8 mouse cellular contexts compared by ENCODE assay signal in genomic region chr11:102285095-102285834, GRCm38 (mm10). TPM values are rescaled to one million over a fixed set of nuclear protein-coding genes. Genes with fewer than 3 reads are reported as not detected.
A peak's percentile ranks its signal among the peaks of the same experiment; 100 is the strongest.
DNase-seq lines count a peak whose midpoint lies in the region; ATAC-seq lines count a peak whose summit lies in the region.

No protein-coding gene starts in this region.

- H3K4me3 ChIP-seq in midbrain, embryonic 16.5 days (ENCODE audit: low read depth, low read length), result peak overlapping the region; percentile 60

- peak; percentile 57 for ATAC-seq in inflammation-experienced regulatory T-cells, adult 6 months
- peak; percentile 68 for ATAC-seq in midbrain, embryonic 16.5 days

- H3K9me3 ChIP-seq in midbrain, embryonic 16.5 days (replicated peaks; ENCODE audit: control insufficient read depth, low read length, poor library complexity, severe bottlenecking), result no peaks in the 10 kb centered on the region

- peaks cover 3% of the 10 kb centered on the region; the same call in 1 of the 2 replicates for H3K36me3 ChIP-seq in midbrain, embryonic 16.5 days (ENCODE audit: control insufficient read depth, insufficient read depth, low read length)

- peak overlapping the region; percentile 86 for H3K9ac ChIP-seq in midbrain, embryonic 16.5 days (ENCODE audit: low read depth, low read length)

- peak overlapping the region; percentile 80 for H3K27ac ChIP-seq in midbrain, embryonic 16.5 days (ENCODE audit: low read length)

- no peaks in the 10 kb centered on the region for H3K27me3 ChIP-seq in midbrain, embryonic 16.5 days (ENCODE audit: control insufficient read depth, insufficient read depth, low read depth, low read length)

- H3K4me2 ChIP-seq in midbrain, embryonic 16.5 days (ENCODE audit: low read length), result peak overlapping the region; percentile 86

- peaks cover 14% of the 10 kb centered on the region for H3K4me1 ChIP-seq in midbrain, embryonic 16.5 days (ENCODE audit: control insufficient read depth, insufficient read depth, low read length)

- DNase-seq in heart, adult 11 months, result peak; percentile 99
- DNase-seq in heart, postnatal 36 days, result no peak
- peak; percentile 62 to 79 for DNase-seq in urinary bladder, adult 18-20 months (ENCODE audit: low spot score in 2 of 2)
- DNase-seq in urinary bladder, postnatal 36 days (ENCODE audit: low spot score in 2 of 2), result no peak
- DNase-seq in cerebellum, postnatal 10 days, result no peak
- no peak for DNase-seq in right cerebral cortex, adult 18-20 months

- WGBS in midbrain, embryonic 16.5 days, result 4% methylated on average over 31 of the region's 31 CpGs

- intact Hi-C loops in heart, postnatal 36 days (cut with DNase I), result loop anchor here (1.0 kb wide), 1 partner anchor 10 kb away; no protein-coding TSS in a partner anchor

RNA-seq across cellular contexts. Expression of gene Tmub2, which starts 0.5 kb away (rescaled TPM):
- 10 to 100 TPM; 25.2 to 26.7 TPM for total RNA-seq in heart, postnatal 36 days (2021)
- polyA plus RNA-seq in inflammation-experienced regulatory T-cells, adult 6 months (2017; shearing (Covaris generic)), result 10 to 100 TPM; 43.1 to 61.2 (median 51.8) TPM
- polyA plus RNA-seq in midbrain, embryonic 16.5 days (2015; fragmentation: Nextera tagmentation; extraction: Ambion mirVana), result 72.8 and 78.5 TPM in 2 replicates

RNA-seq across cellular contexts. Expression of gene Atxn7l3, which starts 11.2 kb away (rescaled TPM):
- total RNA-seq in heart, postnatal 36 days (2021), result 10 to 100 TPM; 22.9 to 24.2 TPM
- 1 to 10 TPM; 6.5 to 8.0 (median 6.9) TPM for polyA plus RNA-seq in inflammation-experienced regulatory T-cells, adult 6 months (2017; shearing (Covaris generic))
- polyA plus RNA-seq in midbrain, embryonic 16.5 days (2015; fragmentation: Nextera tagmentation; extraction: Ambion mirVana), result 28.3 and 28.9 TPM in 2 replicates

RNA-seq across cellular contexts. Expression of gene Asb16, which starts 16.7 kb away (rescaled TPM):
- total RNA-seq in heart, postnatal 36 days (2021), result 1 to 10 TPM in 1 of 2 experiments, under 1 TPM in 1; 0.73 to 1.1 TPM
- not detected for polyA plus RNA-seq in inflammation-experienced regulatory T-cells, adult 6 months (2017; shearing (Covaris generic))
- polyA plus RNA-seq in midbrain, embryonic 16.5 days (2015; fragmentation: Nextera tagmentation; extraction: Ambion mirVana), result 0.07 and 0.10 TPM in 2 replicates

RNA-seq across cellular contexts. Expression of gene Ubtf, which starts 34.3 kb away (rescaled TPM):
- total RNA-seq in heart, postnatal 36 days (2021), result 10 to 100 TPM; 57.2 to 60.4 TPM
- 10 to 100 TPM; 42.5 to 45.0 (median 44.6) TPM for polyA plus RNA-seq in inflammation-experienced regulatory T-cells, adult 6 months (2017; shearing (Covaris generic))
- polyA plus RNA-seq in midbrain, embryonic 16.5 days (2015; fragmentation: Nextera tagmentation; extraction: Ambion mirVana), result 70.1 and 85.2 TPM in 2 replicates

RNA-seq across cellular contexts. Expression of gene BC030867, which starts 36.6 kb away (rescaled TPM):
- under 1 TPM; 0.14 to 0.25 TPM for total RNA-seq in heart, postnatal 36 days (2021)
- 1 to 10 TPM in 2 of 3 experiments, under 1 TPM in 1; 0.95 to 7.0 (median 1.5) TPM for polyA plus RNA-seq in inflammation-experienced regulatory T-cells, adult 6 months (2017; shearing (Covaris generic))
- polyA plus RNA-seq in midbrain, embryonic 16.5 days (2015; fragmentation: Nextera tagmentation; extraction: Ambion mirVana), result 1.6 and 1.8 TPM in 2 replicates

Comparison
In these comparisons a context has a peak if more than half of its experiments do, and no peak if none do; other contexts are left out.
1. DNase-seq: peak in heart, adult 11 months (single experiment) and urinary bladder, adult 18-20 months (2 of 2); none in heart, postnatal 36 days (0 of 2), urinary bladder, postnatal 36 days (0 of 2), cerebellum, postnatal 10 days (0 of 2) and right cerebral cortex, adult 18-20 months (single experiment).